8 mouse cellular contexts compared by ENCODE assay signal in the genomic region with DNA sequence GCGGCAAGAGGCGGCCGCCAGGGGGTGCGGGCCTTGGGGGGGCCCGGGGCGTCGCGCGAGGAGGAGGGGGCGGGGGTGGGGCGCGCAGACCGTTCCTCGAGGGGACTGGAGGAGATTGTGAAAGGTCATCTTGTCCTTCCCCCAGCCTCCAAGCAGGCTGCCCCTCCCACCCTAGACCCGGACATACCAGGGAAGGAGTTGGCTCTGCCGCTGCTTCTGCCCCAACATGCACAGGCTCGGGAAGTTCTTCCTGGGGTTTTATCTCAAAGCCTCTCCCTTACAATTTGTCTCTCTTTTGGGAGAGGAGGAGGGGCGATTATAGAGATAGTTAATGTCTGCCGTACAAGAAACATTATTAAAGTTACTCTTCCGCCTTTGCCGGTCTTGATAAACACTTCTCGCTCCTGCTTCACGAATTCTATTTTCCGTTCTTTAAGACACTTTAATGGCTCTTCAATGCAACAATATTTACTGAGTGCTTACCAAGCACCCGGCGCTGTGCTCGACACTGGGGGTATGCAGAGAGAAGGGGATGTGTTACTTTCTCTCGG. TPM values are rescaled to one million over a fixed set of nuclear protein-coding genes. Genes with fewer than 3 reads are reported as not detected.
DNase-seq lines count a peak whose midpoint lies in the region; ATAC-seq and TF ChIP-seq lines count a peak whose summit lies in the region.

No protein-coding gene starts in this region.

- H3K4me2 ChIP-seq in forebrain, embryonic 14.5 days (ENCODE audit: low read length), result peak overlapping the region; percentile 63
- H3K4me2 ChIP-seq in hindbrain, embryonic 15.5 days, result peak overlapping the region; percentile 70
- H3K4me2 ChIP-seq in liver, embryonic 13.5 days, result peak overlapping the region; percentile 97

- TF ChIP-seq CTCF in layer of hippocampus, adult 2 months (conservative IDR thresholded peaks at IDR 0.05), result peak; percentile 29
- 0 out of 2 replicates have a peak, but pooled peaks have one; percentile 37 for TF ChIP-seq CTCF in bone marrow macrophage, adult 2 months (IDR thresholded peaks at IDR 0.05; ENCODE audit: low read depth, low read length)

- peak; percentile 22 for ATAC-seq in forebrain, embryonic 14.5 days
- ATAC-seq in hindbrain, embryonic 15.5 days (ENCODE audit: low FRiP score, low read depth), result peak; percentile 25; the same call in 1 of the 2 replicates
- no peak for ATAC-seq in liver, embryonic 13.5 days (ENCODE audit: low read depth)
- ATAC-seq in inflammation-experienced regulatory T-cells, adult 6 months, result no peak

- under 1% methylated on average over 20 of the region's 28 CpGs for WGBS in forebrain, embryonic 14.5 days
- 0% methylated on average over 16 of the region's 28 CpGs for WGBS in hindbrain, embryonic 15.5 days
- under 1% methylated on average over 20 of the region's 28 CpGs for whole genome bisulfite sequencing in liver, embryonic 13.5 days (ENCODE audit: insufficient replicate concordance)

- no peaks in the 10 kb centered on the region for H3K27me3 ChIP-seq in forebrain, embryonic 14.5 days (replicated peaks; ENCODE audit: control insufficient read depth, insufficient read depth, low read length)
- no peaks in the 10 kb centered on the region for H3K27me3 ChIP-seq in hindbrain, embryonic 15.5 days
- no peaks in the 10 kb centered on the region for H3K27me3 ChIP-seq in liver, embryonic 13.5 days

- H3K9ac ChIP-seq in forebrain, embryonic 14.5 days (ENCODE audit: low read length), result peak overlapping the region; percentile 96
- H3K9ac ChIP-seq in hindbrain, embryonic 15.5 days, result peak overlapping the region; percentile 65
- peak overlapping the region; percentile 79 for H3K9ac ChIP-seq in liver, embryonic 13.5 days

- H3K27ac ChIP-seq in layer of hippocampus, adult 2 months, result peak overlapping the region; percentile 92
- H3K27ac ChIP-seq in bone marrow macrophage, adult 2 months (ENCODE audit: insufficient read depth, low read depth, low read length), result peak overlapping the region; percentile 43
- H3K27ac ChIP-seq in forebrain, embryonic 14.5 days (ENCODE audit: low read depth, low read length), result peak overlapping the region; percentile 99
- peak overlapping the region; percentile 96 for H3K27ac ChIP-seq in hindbrain, embryonic 15.5 days (replicated peaks)
- H3K27ac ChIP-seq in liver, embryonic 13.5 days, result peak overlapping the region; percentile 70

- H3K9me3 ChIP-seq in forebrain, embryonic 14.5 days (replicated peaks; ENCODE audit: control insufficient read depth, low read length), result no peaks in the 10 kb centered on the region
- H3K9me3 ChIP-seq in hindbrain, embryonic 15.5 days, result no peaks in the 10 kb centered on the region
- H3K9me3 ChIP-seq in liver, embryonic 13.5 days (replicated peaks), result no peaks in the 10 kb centered on the region

- peaks cover 27% of the 10 kb centered on the region for H3K4me1 ChIP-seq in bone marrow macrophage, adult 2 months (ENCODE audit: control insufficient read depth, insufficient read depth, low read length)
- peaks cover 45% of the 10 kb centered on the region for H3K4me1 ChIP-seq in forebrain, embryonic 14.5 days (ENCODE audit: control insufficient read depth, insufficient read depth, low read length)
- peaks cover 74% of the 10 kb centered on the region for H3K4me1 ChIP-seq in hindbrain, embryonic 15.5 days (replicated peaks)
- H3K4me1 ChIP-seq in liver, embryonic 13.5 days (replicated peaks), result peaks cover 68% of the 10 kb centered on the region

- peak in 1 of 2 experiments; percentile 43 for DNase-seq in layer of hippocampus, adult 2 months (ENCODE audit: low spot score in 2 of 2)
- DNase-seq in layer of hippocampus, postnatal 36 days, result no peak
- DNase-seq in forebrain, embryonic 14.5 days (ENCODE audit: low spot score), result peak; percentile 80
- no peak for DNase-seq in liver, embryonic 13.5 days
- peak; percentile 57 for DNase-seq in naive thymus-derived CD4-positive, alpha-beta T cell, adult 2 months (ENCODE audit: low read depth)

- no peaks in the 10 kb centered on the region for H3K36me3 ChIP-seq in forebrain, embryonic 14.5 days (ENCODE audit: control insufficient read depth, insufficient read depth, low read length)
- H3K36me3 ChIP-seq in hindbrain, embryonic 15.5 days, result no peaks in the 10 kb centered on the region
- H3K36me3 ChIP-seq in liver, embryonic 13.5 days, result peaks cover 5% of the 10 kb centered on the region; the same call in 1 of the 2 replicates

- H3K4me3 ChIP-seq in layer of hippocampus, adult 2 months, result peak overlapping the region; percentile 69
- peak overlapping the region; percentile 74 for H3K4me3 ChIP-seq in bone marrow macrophage, adult 2 months (ENCODE audit: insufficient read depth, low read length)
- peak overlapping the region; percentile 64 for H3K4me3 ChIP-seq in forebrain, embryonic 14.5 days (ENCODE audit: low read depth, low read length)
- peak overlapping the region; percentile 65 for H3K4me3 ChIP-seq in hindbrain, embryonic 15.5 days
- H3K4me3 ChIP-seq in liver, embryonic 13.5 days (replicated peaks), result peak overlapping the region; percentile 74

- no peak for TF ChIP-seq POLR2A in bone marrow macrophage, adult 2 months (IDR thresholded peaks at IDR 0.05; ENCODE audit: borderline replicate concordance, low read depth, low read length)

RNA-seq across cellular contexts. Expression of gene Tmem253, which starts 0.6 kb away (rescaled TPM):
- 1 to 10 TPM in 1 of 2 experiments, under 1 TPM in 1; 0.34 to 1.4 TPM for total RNA-seq in layer of hippocampus, adult 2 months (2021)
- total RNA-seq in layer of hippocampus, postnatal 36 days (2021), result under 1 TPM in 1 of 2 experiments, not detected in 1; 0.65 TPM
- not detected in 2 replicates for polyA plus RNA-seq in bone marrow macrophage, adult 2 months (2012; ENCODE audit: insufficient read depth, insufficient read length, missing spikeins)
- 0.46 and 0.56 TPM in 2 replicates for polyA plus RNA-seq in forebrain, embryonic 14.5 days (2014; fragmentation: Nextera tagmentation; extraction: Ambion mirVana)
- 0.17 and 1.1 TPM in 2 replicates for polyA plus RNA-seq in hindbrain, embryonic 15.5 days (2015; fragmentation: Nextera tagmentation; extraction: Ambion mirVana)
- polyA plus RNA-seq in liver, embryonic 13.5 days (2015; fragmentation: Nextera tagmentation; extraction: Ambion mirVana), result 0.09 and 0.20 TPM in 2 replicates
- under 1 TPM in 1 of 3 experiments, not detected in 2; 0.87 TPM for polyA plus RNA-seq in inflammation-experienced regulatory T-cells, adult 6 months (2017; shearing (Covaris generic))

RNA-seq across cellular contexts. Expression of gene Zfp219, which starts 5.7 kb away (rescaled TPM):
- total RNA-seq in layer of hippocampus, adult 2 months (2021), result 10 to 100 TPM; 46.5 to 46.8 TPM
- total RNA-seq in layer of hippocampus, postnatal 36 days (2021), result 10 to 100 TPM; 42.5 to 44.4 TPM
- polyA plus RNA-seq in bone marrow macrophage, adult 2 months (2012; ENCODE audit: insufficient read depth, insufficient read length, missing spikeins), result 31.2 and 43.5 TPM in 2 replicates
- polyA plus RNA-seq in forebrain, embryonic 14.5 days (2014; fragmentation: Nextera tagmentation; extraction: Ambion mirVana), result 41.0 and 42.0 TPM in 2 replicates
- polyA plus RNA-seq in hindbrain, embryonic 15.5 days (2015; fragmentation: Nextera tagmentation; extraction: Ambion mirVana), result 38.2 and 40.5 TPM in 2 replicates
- 10.1 and 10.5 TPM in 2 replicates for polyA plus RNA-seq in liver, embryonic 13.5 days (2015; fragmentation: Nextera tagmentation; extraction: Ambion mirVana)
- 1 to 10 TPM; 1.4 to 1.9 (median 1.6) TPM for polyA plus RNA-seq in inflammation-experienced regulatory T-cells, adult 6 months (2017; shearing (Covaris generic))

RNA-seq across cellular contexts. Expression of gene Olfr221, which starts 27.4 kb away (rescaled TPM):
- total RNA-seq in layer of hippocampus, adult 2 months (2021), result not detected
- not detected for total RNA-seq in layer of hippocampus, postnatal 36 days (2021)
- not detected in 2 replicates for polyA plus RNA-seq in bone marrow macrophage, adult 2 months (2012; ENCODE audit: insufficient read depth, insufficient read length, missing spikeins)
- not detected in 2 replicates for polyA plus RNA-seq in forebrain, embryonic 14.5 days (2014; fragmentation: Nextera tagmentation; extraction: Ambion mirVana)
- 0.05 TPM in 1 of 2 replicates, not detected in the other for polyA plus RNA-seq in hindbrain, embryonic 15.5 days (2015; fragmentation: Nextera tagmentation; extraction: Ambion mirVana)
- not detected in 2 replicates for polyA plus RNA-seq in liver, embryonic 13.5 days (2015; fragmentation: Nextera tagmentation; extraction: Ambion mirVana)
- not detected for polyA plus RNA-seq in inflammation-experienced regulatory T-cells, adult 6 months (2017; shearing (Covaris generic))

RNA-seq across cellular contexts. Expression of gene Arhgef40, which starts 30.3 kb away (rescaled TPM):
- 10 to 100 TPM; 27.9 to 32.2 TPM for total RNA-seq in layer of hippocampus, adult 2 months (2021)
- total RNA-seq in layer of hippocampus, postnatal 36 days (2021), result 10 to 100 TPM; 31.4 to 39.9 TPM
- 4.3 and 5.8 TPM in 2 replicates for polyA plus RNA-seq in bone marrow macrophage, adult 2 months (2012; ENCODE audit: insufficient read depth, insufficient read length, missing spikeins)
- polyA plus RNA-seq in forebrain, embryonic 14.5 days (2014; fragmentation: Nextera tagmentation; extraction: Ambion mirVana), result 49.5 and 51.1 TPM in 2 replicates
- 85.2 and 87.6 TPM in 2 replicates for polyA plus RNA-seq in hindbrain, embryonic 15.5 days (2015; fragmentation: Nextera tagmentation; extraction: Ambion mirVana)
- polyA plus RNA-seq in liver, embryonic 13.5 days (2015; fragmentation: Nextera tagmentation; extraction: Ambion mirVana), result 16.5 and 19.7 TPM in 2 replicates
- 1 to 10 TPM in 1 of 3 experiments, under 1 TPM in 2; 0.41 to 1.3 (median 0.90) TPM for polyA plus RNA-seq in inflammation-experienced regulatory T-cells, adult 6 months (2017; shearing (Covaris generic))

Comparison
In these comparisons a context has a peak if more than half of its experiments do, and no peak if none do; other contexts are left out.
1. DNase-seq: peak in forebrain, embryonic 14.5 days (single experiment) and naive thymus-derived CD4-positive, alpha-beta T cell, adult 2 months (single experiment); none in layer of hippocampus, postnatal 36 days (0 of 2) and liver, embryonic 13.5 days (single experiment).
2. H3K27ac ChIP-seq: peak in every context shown above with its lines; median percentile 99 in forebrain, embryonic 14.5 days; 96 in hindbrain, embryonic 15.5 days; 92 in layer of hippocampus, adult 2 months; 70 in liver, embryonic 13.5 days; 43 in bone marrow macrophage, adult 2 months.
3. ATAC-seq: peak in forebrain, embryonic 14.5 days (single experiment) and hindbrain, embryonic 15.5 days (single experiment); none in liver, embryonic 13.5 days (single experiment) and inflammation-experienced regulatory T-cells, adult 6 months (single experiment).
4. Peak in every context shown above with its lines, with median percentiles within 50 percentile points of each other: H3K4me3 ChIP-seq, H3K4me2 ChIP-seq and H3K9ac ChIP-seq.